Mouse (Mus musculus): ENCODE measurements around the gene Intu. TPM values are rescaled to one million over a fixed set of nuclear protein-coding genes. Genes with fewer than 3 reads are reported as not detected.

Intu gene
- polyA plus RNA-seq (2014; fragmentation: Illumina TruSeq; extraction: RNeasy Lipid Tissue Mini Kit (QIAGEN cat#74804); ENCODE audit: low read depth, low replicate concordance), result 9.1 TPM

DNA sequence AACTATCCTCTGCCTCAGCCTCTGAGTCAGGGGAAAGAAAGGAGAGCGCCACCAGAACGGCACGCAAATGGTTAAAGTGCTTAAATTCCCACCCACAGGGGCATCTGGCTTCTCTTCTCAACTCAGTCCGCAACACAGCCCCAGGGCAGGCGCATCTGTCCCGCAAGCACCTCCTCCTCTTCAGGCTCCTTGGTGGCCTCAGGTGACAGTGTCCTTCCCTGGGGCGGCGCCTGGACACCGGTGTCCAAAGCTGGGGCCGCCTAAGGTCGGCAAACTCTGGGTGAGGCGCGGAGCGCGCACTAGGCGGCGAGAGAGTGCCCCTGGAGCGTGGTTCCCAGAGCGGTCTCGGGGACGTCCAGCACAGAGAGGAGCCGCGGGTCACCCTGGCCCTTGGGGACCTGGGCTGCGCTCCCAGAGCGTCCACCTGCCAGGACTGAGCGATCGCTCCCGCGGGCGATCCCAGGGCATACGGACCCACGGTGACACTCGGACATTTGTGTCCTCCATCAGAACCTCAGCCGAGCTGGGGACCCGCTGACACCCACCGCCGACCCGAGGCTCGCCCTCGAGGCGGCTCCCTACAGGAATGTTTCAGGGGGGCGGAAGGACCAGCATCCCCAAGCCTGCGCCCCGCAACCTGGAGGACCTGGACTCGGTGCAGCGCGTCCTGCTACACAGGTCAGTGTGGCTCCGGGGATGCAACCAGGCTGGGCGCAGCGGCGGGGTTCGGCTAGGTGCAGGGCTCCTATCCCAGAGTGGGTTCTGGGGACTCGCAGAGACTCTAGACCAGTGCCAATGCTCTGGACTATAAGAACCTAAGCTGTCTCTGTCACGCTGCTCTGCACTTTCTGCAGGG is at the start of gene Intu:
Gene Intu (plus strand): TSS at position 1 of the 856 bp plus-strand sequence.

DNA sequence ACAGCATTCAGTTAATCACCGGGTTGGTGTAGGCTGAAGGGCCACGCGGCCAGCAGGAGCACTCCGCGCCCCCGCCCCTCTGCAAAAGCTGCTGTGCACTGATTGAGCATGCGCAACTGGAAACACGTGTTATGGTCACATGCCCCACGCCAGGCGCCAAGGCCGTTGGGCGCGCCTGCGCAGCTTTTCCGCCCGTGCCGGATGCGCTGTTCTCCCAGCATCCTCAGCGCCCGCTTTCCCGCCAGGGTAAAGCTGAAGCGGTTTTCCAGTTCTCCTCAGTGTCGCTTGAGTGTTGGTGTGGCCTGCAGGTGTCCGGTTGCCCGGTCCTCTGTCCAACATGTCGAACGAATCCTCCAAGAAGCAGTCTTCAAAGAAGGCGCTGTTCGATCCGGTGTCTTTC is 177.6 kb downstream of the Intu start, which contains the start of gene Slc25a31:
Gene Slc25a31 (plus strand): TSS at position 201 of the 400 bp plus-strand sequence.

DNA sequence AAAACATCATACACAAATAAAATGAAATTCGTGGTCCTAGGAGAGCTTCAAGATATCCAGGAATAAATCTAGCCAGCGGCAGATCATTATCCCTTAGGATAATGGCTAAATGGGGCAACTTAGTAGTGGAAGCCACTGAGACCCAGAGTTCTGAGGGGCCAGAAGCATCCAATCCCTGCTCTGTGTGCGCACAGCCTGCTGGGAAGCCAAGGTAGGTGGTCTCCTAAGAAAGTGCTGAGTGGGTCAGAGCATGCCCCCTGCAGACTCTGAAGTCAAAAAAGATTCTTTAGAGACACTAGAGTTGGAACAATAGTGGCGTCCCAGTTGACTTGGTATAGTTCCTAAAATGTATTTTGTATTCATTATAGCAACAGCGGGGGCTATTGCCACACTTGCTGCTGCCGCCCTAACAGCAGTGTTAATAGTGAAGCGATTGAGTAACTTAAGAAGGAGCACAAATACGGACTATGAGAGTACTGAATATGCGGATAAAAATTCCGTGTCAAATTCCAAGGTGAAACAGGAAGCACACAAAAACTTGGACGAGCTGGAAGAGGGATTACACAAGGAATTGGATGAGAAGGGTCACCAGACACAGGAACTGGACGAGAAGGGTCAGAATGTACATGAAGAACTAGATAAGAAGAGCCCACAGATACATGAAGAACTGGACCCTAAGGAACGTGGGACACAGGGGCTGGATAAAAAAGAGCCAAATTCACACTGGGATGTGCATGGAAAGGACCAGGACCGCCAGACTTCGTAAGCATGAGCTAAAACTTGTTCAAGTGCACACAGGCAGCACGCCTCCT is 213.1 kb downstream of the Intu start, which contains the start of gene Hspa4l:
Gene Hspa4l (plus strand): TSS at position 472 of the 812 bp plus-strand sequence.

Other genes starting within 250 kb of the Intu start
- 0.32 TPM for gene Slc25a31, start 177.6 kb downstream of the Intu start, polyA plus RNA-seq (2014; fragmentation: Illumina TruSeq; extraction: RNeasy Lipid Tissue Mini Kit (QIAGEN cat#74804); ENCODE audit: low read depth, low replicate concordance)
- 90.5 TPM for gene Hspa4l, start 213.2 kb downstream of the Intu start, polyA plus RNA-seq (2014; fragmentation: Illumina TruSeq; extraction: RNeasy Lipid Tissue Mini Kit (QIAGEN cat#74804); ENCODE audit: low read depth, low replicate concordance)

Measured in sigmoid colon, adult 10 weeks (tissue).